ENCODE assay signal across 11 mouse cellular contexts in genomic region chr3:117358981-117359628, GRCm38 (mm10). TPM values are rescaled to one million over a fixed set of nuclear protein-coding genes. Genes with fewer than 3 reads are reported as not detected.
DNase-seq lines count a peak whose midpoint lies in the region; ATAC-seq and TF ChIP-seq lines count a peak whose summit lies in the region.
"Had no signal": no experiment of that assay in that cellular context is flagged by ENCODE, and none has a peak within 500 bp of the region (broad histone marks: within the 10 kb centered on the region; RNA-seq: fewer than 3 reads in every experiment).

No protein-coding gene starts in this region.

- peaks cover 9% of the 10 kb centered on the region for H3K27me3 ChIP-seq in heart, embryonic 13.5 days (replicated peaks)
- H3K27me3 ChIP-seq in lung, embryonic 14.5 days (ENCODE audit: insufficient read depth, low read length), result peaks cover 9% of the 10 kb centered on the region; the same call in 1 of the 2 replicates
- peaks cover 17% of the 10 kb centered on the region for H3K27me3 ChIP-seq in forebrain, embryonic 12.5 days
- H3K27me3 ChIP-seq in midbrain, embryonic 14.5 days (ENCODE audit: control insufficient read depth, insufficient read depth, low read length), result no peaks in the 10 kb centered on the region

- H3K27ac ChIP-seq in heart, embryonic 13.5 days (replicated peaks), result no peak overlapping the region
- no peak overlapping the region for H3K27ac ChIP-seq in lung, embryonic 14.5 days (ENCODE audit: low read depth)
- H3K27ac ChIP-seq in forebrain, embryonic 12.5 days, result no peak overlapping the region
- H3K27ac ChIP-seq in midbrain, embryonic 14.5 days (replicated peaks; ENCODE audit: low read depth, low read length), result no peak overlapping the region; the same call in 1 of the 2 replicates
- H3K27ac ChIP-seq: liver, embryonic 13.5 days had no signal

- H3K36me3 ChIP-seq in heart, embryonic 13.5 days, result no peaks in the 10 kb centered on the region
- no peaks in the 10 kb centered on the region for H3K36me3 ChIP-seq in lung, embryonic 14.5 days (ENCODE audit: insufficient read depth)
- no peaks in the 10 kb centered on the region for H3K36me3 ChIP-seq in forebrain, embryonic 12.5 days (replicated peaks)
- no peaks in the 10 kb centered on the region for H3K36me3 ChIP-seq in midbrain, embryonic 14.5 days (ENCODE audit: control insufficient read depth, insufficient read depth, low read length)
- H3K36me3 ChIP-seq: liver, embryonic 13.5 days had no signal

- H3K9ac ChIP-seq in heart, embryonic 13.5 days, result no peak overlapping the region; the same call in 1 of the 2 replicates
- no peak overlapping the region for H3K9ac ChIP-seq in lung, embryonic 14.5 days
- no peak overlapping the region for H3K9ac ChIP-seq in forebrain, embryonic 12.5 days
- peak overlapping the region; percentile 70 for H3K9ac ChIP-seq in midbrain, embryonic 14.5 days (replicated peaks; ENCODE audit: low read length)
- H3K9ac ChIP-seq: liver, embryonic 13.5 days had no signal

- ATAC-seq in heart, embryonic 13.5 days (ENCODE audit: extremely low read depth, insufficient number of reproducible peaks, low FRiP score, low TSS enrichment), result no peak
- no peak for ATAC-seq in lung, embryonic 14.5 days (ENCODE audit: insufficient read depth)
- ATAC-seq in forebrain, embryonic 12.5 days (ENCODE audit: low FRiP score), result no peak
- peak; percentile 1; the same call in 1 of the 2 replicates for ATAC-seq in midbrain, embryonic 14.5 days (ENCODE audit: low FRiP score, low TSS enrichment)
- ATAC-seq in erythroid progenitor cell, adult 5-6 weeks (replicated peaks; ENCODE audit: low FRiP score, poor library complexity, severe bottlenecking), result no peak
- ATAC-seq: activated CD4-positive, CD25-positive, alpha-beta regulatory T cell, adult 4 months had no signal

- peak overlapping the region; percentile 89 for H3K4me2 ChIP-seq in heart, embryonic 13.5 days
- H3K4me2 ChIP-seq in lung, embryonic 14.5 days, result peak overlapping the region; percentile 70
- peak overlapping the region; percentile 81 for H3K4me2 ChIP-seq in forebrain, embryonic 12.5 days
- H3K4me2 ChIP-seq in midbrain, embryonic 14.5 days (ENCODE audit: low read length), result peak overlapping the region; percentile 74

- peaks cover 13% of the 10 kb centered on the region for H3K4me1 ChIP-seq in heart, embryonic 13.5 days
- no peaks in the 10 kb centered on the region for H3K4me1 ChIP-seq in lung, embryonic 14.5 days (ENCODE audit: insufficient read depth)
- no peaks in the 10 kb centered on the region for H3K4me1 ChIP-seq in lung, adult 2 months (ENCODE audit: control insufficient read depth, insufficient read depth, low read length)
- peaks cover 12% of the 10 kb centered on the region; the same call in 1 of the 2 replicates for H3K4me1 ChIP-seq in forebrain, embryonic 12.5 days
- peaks cover 8% of the 10 kb centered on the region for H3K4me1 ChIP-seq in midbrain, embryonic 14.5 days (ENCODE audit: control insufficient read depth, insufficient read depth, low read length)
- H3K4me1 ChIP-seq: liver, embryonic 13.5 days had no signal

- 79% methylated on average over 5 of the region's 5 CpGs for WGBS in heart, embryonic 13.5 days
- WGBS in lung, embryonic 14.5 days, result 75% methylated on average over 5 of the region's 5 CpGs
- WGBS in lung, adult 2 months, result 81% methylated on average over 5 of the region's 5 CpGs
- WGBS in forebrain, embryonic 12.5 days, result 85% methylated on average over 5 of the region's 5 CpGs
- WGBS in midbrain, embryonic 14.5 days, result 83% methylated on average over 5 of the region's 5 CpGs

- no peak for DNase-seq in heart, adult 18-20 months
- no peak for DNase-seq in lung, embryonic 14.5 days
- no peak for DNase-seq in lung, adult 2 months
- DNase-seq in midbrain, embryonic 14.5 days, result peak; percentile 13
- no peak for DNase-seq in spleen, adult 18-20 months
- DNase-seq: liver, embryonic 13.5 days had no signal

- TF ChIP-seq CTCF in lung, embryonic 14.5 days (IDR thresholded peaks at IDR 0.05; ENCODE audit: low read depth), result no peak
- TF ChIP-seq CTCF in lung, adult 2 months (IDR thresholded peaks at IDR 0.05; ENCODE audit: insufficient read depth, low read length), result no peak

- TF ChIP-seq POLR2A in lung, adult 2 months (IDR thresholded peaks at IDR 0.05; ENCODE audit: borderline replicate concordance, extremely low read depth, low read depth, low read length), result no peak

- peak overlapping the region; percentile 62; the same call in 1 of the 2 replicates for H3K4me3 ChIP-seq in heart, embryonic 13.5 days
- H3K4me3 ChIP-seq in lung, embryonic 14.5 days (ENCODE audit: low read depth, low read length), result no peak overlapping the region
- H3K4me3 ChIP-seq in lung, adult 2 months (replicated peaks; ENCODE audit: extremely low read depth, low read depth, low read length), result no peak overlapping the region
- H3K4me3 ChIP-seq in forebrain, embryonic 12.5 days (replicated peaks), result peak overlapping the region; percentile 55
- H3K4me3 ChIP-seq in midbrain, embryonic 14.5 days (replicated peaks; ENCODE audit: low read depth, low read length), result peak overlapping the region; percentile 59

- H3K9me3 ChIP-seq in heart, embryonic 13.5 days, result no peaks in the 10 kb centered on the region
- H3K9me3 ChIP-seq in lung, embryonic 14.5 days (ENCODE audit: low read depth, low read length), result no peaks in the 10 kb centered on the region
- H3K9me3 ChIP-seq in forebrain, embryonic 12.5 days, result no peaks in the 10 kb centered on the region
- H3K9me3 ChIP-seq in midbrain, embryonic 14.5 days (ENCODE audit: control insufficient read depth, low read length), result no peaks in the 10 kb centered on the region
- H3K9me3 ChIP-seq: liver, embryonic 13.5 days had no signal

RNA-seq across cellular contexts. Expression of gene Plppr4, which starts 1.6 kb away (rescaled TPM):
- polyA plus RNA-seq in heart, embryonic 13.5 days (2015; fragmentation: Nextera tagmentation; extraction: Ambion mirVana), result 0.68 and 0.79 TPM in 2 replicates
- total RNA-seq in heart, adult 18-20 months (2021), result under 1 TPM; 0.07 to 0.10 TPM
- polyA plus RNA-seq in lung, embryonic 14.5 days (2014; fragmentation: Nextera tagmentation; extraction: Ambion mirVana), result 0.16 and 0.19 TPM in 2 replicates
- polyA plus RNA-seq in lung, adult 2 months (2012; rRNA removed), result 0.05 and 0.26 TPM in 2 replicates
- polyA plus RNA-seq in forebrain, embryonic 12.5 days (2016; fragmentation: Nextera tagmentation; extraction: Ambion mirVana), result 1.3 and 1.7 TPM in 2 replicates
- polyA plus RNA-seq in midbrain, embryonic 14.5 days (2014; fragmentation: Nextera tagmentation; extraction: Ambion mirVana), result 12.2 and 14.5 TPM in 2 replicates
- total RNA-seq in erythroid progenitor cell, adult 5-6 weeks (2015; ENCODE audit: low replicate concordance), result not detected in 2 replicates
- not detected in 2 replicates for total RNA-seq in erythroid progenitor cell, adult 5-6 weeks (2017; ENCODE audit: low replicate concordance)
- total RNA-seq: common myeloid progenitor, adult 5-6 weeks had no signal
- polyA plus RNA-seq: activated CD4-positive, CD25-positive, alpha-beta regulatory T cell, adult 4 months had no signal

Comparison
In these comparisons a context has a peak if more than half of its experiments do, and no peak if none do; other contexts are left out.
1. H3K4me3 ChIP-seq: peak in heart, embryonic 13.5 days (single experiment), forebrain, embryonic 12.5 days (single experiment) and midbrain, embryonic 14.5 days (single experiment); none in lung, embryonic 14.5 days (single experiment) and lung, adult 2 months (single experiment).
2. Peak in every context shown above with its lines, with median percentiles within 50 percentile points of each other: H3K4me2 ChIP-seq.